Mouse (Mus musculus) CH12.LX (cell line): ENCODE results near the gene Rps29. TPM values are rescaled to one million over a fixed set of nuclear protein-coding genes. Genes with fewer than 3 reads are reported as not detected.

Experiments used
- DNase-seq: peaks from one replicate; pipeline ENCODE4 v3.0.0-alpha.2; 2013; ENCODE audit errors: extremely low read depth
- H3K27ac ChIP-seq: 2 replicates; pipeline ENCODE4 v1.5.1; 2012; ENCODE audit warnings: low read depth, mild to moderate bottlenecking, control low read depth, moderate library complexity; ENCODE audit not compliant: insufficient read depth
- H3K27me3 ChIP-seq: replicated peaks from 2 replicates; pipeline ENCODE3; 2012; ENCODE audit warnings: inconsistent platforms
- H3K36me3 ChIP-seq, 2 experiments: replicated peaks in 1 of 2; 2 replicates each; pipeline versions ENCODE3 to v1.6.1; 2012; ENCODE audit warnings: inconsistent platforms in 1 of 2, low read length in 1 of 2, mild to moderate bottlenecking in 1 of 2, mixed read lengths in 1 of 2, moderate library complexity in 1 of 2; ENCODE audit not compliant: control insufficient read depth in 1 of 2, insufficient read depth in 1 of 2
- H3K4me1 ChIP-seq, 2 experiments: 2 replicates each; pipeline ENCODE4 v1.6.1; 2012; ENCODE audit warnings: inconsistent platforms in 1 of 2, moderate library complexity in 1 of 2; ENCODE audit not compliant: insufficient read depth in 2 of 2, control insufficient read depth in 1 of 2
- H3K4me2 ChIP-seq: 2 replicates; pipeline ENCODE4 v1.6.1; 2012; ENCODE audit warnings: low read depth, mild to moderate bottlenecking, control low read depth; ENCODE audit not compliant: poor library complexity, insufficient read depth, severe bottlenecking
- H3K4me3 ChIP-seq, 3 experiments: fragments of 150-350 bp in 1 of 3; sonication (generic) in 1 of 3; replicated peaks in 1 of 3; 2 replicates each; pipeline versions ENCODE3 to v1.5.1; 2011 to 2012; ENCODE audit warnings: low read depth in 2 of 3, low read length in 2 of 3, mild to moderate bottlenecking in 2 of 3, moderate library complexity in 2 of 3, control low read depth in 1 of 3, improper control_type of control experiment in 1 of 3, inconsistent platforms in 1 of 3, mixed read lengths in 1 of 3; ENCODE audit not compliant: poor library complexity in 1 of 3
- H3K79me2 ChIP-seq: replicated peaks from 2 replicates; pipeline ENCODE4 v1.6.1; 2012; ENCODE audit warnings: mild to moderate bottlenecking, moderate library complexity; ENCODE audit not compliant: control insufficient read depth, poor library complexity, insufficient read depth, severe bottlenecking; ENCODE audit errors: extremely low read depth
- H3K9ac ChIP-seq: 2 replicates; pipeline ENCODE4 v1.6.1; 2012; ENCODE audit warnings: low read depth, mild to moderate bottlenecking, control low read depth, moderate library complexity; ENCODE audit not compliant: insufficient read depth
- H3K9me3 ChIP-seq: replicated peaks from 2 replicates; pipeline ENCODE3; 2012; ENCODE audit warnings: low read length, inconsistent platforms, mixed read lengths
- BHLHE40 ChIP-seq: IDR thresholded peaks from 2 replicates; pipeline ENCODE4 v1.6.1; 2011; ENCODE audit warnings: mild to moderate bottlenecking, low read depth, low read length, improper control_type of control experiment
- CHD1 ChIP-seq: IDR thresholded peaks from 2 replicates; pipeline ENCODE4 v1.6.1; 2012; ENCODE audit warnings: low read depth, low read length, improper control_type of control experiment, inconsistent platforms
- CHD2 ChIP-seq: IDR thresholded peaks from 2 replicates; pipeline ENCODE4 v1.6.1; 2011; ENCODE audit warnings: low read length, improper control_type of control experiment
- CTCF ChIP-seq, 2 experiments: IDR thresholded peaks in 1 of 2; conservative IDR thresholded peaks in 1 of 2; 2 replicates each; pipeline ENCODE4 v1.5.1; 2011 to 2012; ENCODE audit warnings: low read depth in 2 of 2, low read length in 2 of 2, improper control_type of control experiment in 1 of 2, inconsistent platforms in 1 of 2, mild to moderate bottlenecking in 1 of 2, moderate library complexity in 1 of 2
- ELF1 ChIP-seq: IDR thresholded peaks from 2 replicates; pipeline ENCODE4 v1.6.1; 2014; ENCODE audit warnings: low read depth, mild to moderate bottlenecking, inconsistent platforms, low read length, improper control_type of control experiment
- EP300 ChIP-seq: IDR thresholded peaks from 2 replicates; pipeline ENCODE4 v1.6.1; 2011; ENCODE audit warnings: low read length, improper control_type of control experiment
- ETS1 ChIP-seq: conservative IDR thresholded peaks from 2 replicates; pipeline ENCODE4 v1.6.1; 2012; ENCODE audit warnings: low read depth, mild to moderate bottlenecking, inconsistent platforms, low read length, improper control_type of control experiment, moderate library complexity
- JUND ChIP-seq: conservative IDR thresholded peaks from 2 replicates; pipeline ENCODE4 v1.6.1; 2011; ENCODE audit warnings: low read depth, low read length, improper control_type of control experiment
- KAT2A ChIP-seq: IDR thresholded peaks from 2 replicates; pipeline ENCODE4 v1.6.1; 2012; ENCODE audit warnings: low read length, improper control_type of control experiment, inconsistent platforms; ENCODE audit not compliant: insufficient replicate concordance
- MAX ChIP-seq: IDR thresholded peaks from 2 replicates; pipeline ENCODE4 v1.6.1; 2011; ENCODE audit warnings: low read length, improper control_type of control experiment
- MEF2A ChIP-seq: IDR thresholded peaks from 2 replicates; pipeline ENCODE4 v1.6.1; 2014; ENCODE audit warnings: low read depth, mild to moderate bottlenecking, inconsistent platforms, low read length, improper control_type of control experiment, borderline replicate concordance
- MXI1 ChIP-seq: IDR thresholded peaks from 2 replicates; pipeline ENCODE4 v1.6.1; 2011; ENCODE audit warnings: mild to moderate bottlenecking, low read depth, low read length, improper control_type of control experiment
- NELFE ChIP-seq: IDR thresholded peaks from 2 replicates; pipeline ENCODE4 v1.6.1; 2011; ENCODE audit warnings: low read depth, low read length, improper control_type of control experiment
- POLR2A ChIP-seq: IDR thresholded peaks from 2 replicates; pipeline ENCODE4 v1.6.1; 2011; ENCODE audit warnings: low read depth, mild to moderate bottlenecking, improper control_type of control experiment, low read length
- RAD21 ChIP-seq: IDR thresholded peaks from 2 replicates; pipeline ENCODE4 v1.6.1; 2011; ENCODE audit warnings: low read depth, mild to moderate bottlenecking, low read length, improper control_type of control experiment, moderate library complexity
- RCOR1 ChIP-seq: conservative IDR thresholded peaks from 2 replicates; pipeline ENCODE4 v1.6.1; 2012; ENCODE audit warnings: low read depth, mild to moderate bottlenecking, inconsistent platforms, low read length, improper control_type of control experiment
- SIN3A ChIP-seq: IDR thresholded peaks from 2 replicates; pipeline ENCODE4 v1.6.1; 2012; ENCODE audit warnings: low read length, improper control_type of control experiment, inconsistent platforms
- SMC3 ChIP-seq: IDR thresholded peaks from 2 replicates; pipeline ENCODE4 v1.6.1; 2011; ENCODE audit warnings: low read depth, low read length, improper control_type of control experiment
- TBP ChIP-seq: conservative IDR thresholded peaks from 2 replicates; pipeline ENCODE4 v1.6.1; 2011; ENCODE audit warnings: low read depth, low read length, improper control_type of control experiment
- ZKSCAN1 ChIP-seq: IDR thresholded peaks from 2 replicates; pipeline ENCODE4 v1.6.1; 2012; ENCODE audit warnings: low read depth, inconsistent platforms, low read length, improper control_type of control experiment, borderline replicate concordance
- ZNF384 ChIP-seq: IDR thresholded peaks from 2 replicates; pipeline ENCODE4 v1.6.1; 2012; ENCODE audit warnings: low read depth, low read length, improper control_type of control experiment, inconsistent platforms
- dilution Hi-C: fragments of 300-500 bp; cut with MboI; formaldehyde crosslinking; loops from 2 replicates; pipeline ENCODE4 v1.14.3; 2020; ENCODE audit warnings: low sequenced_read_pairs; ENCODE audit not compliant: extremely low pct_unique_long_range_greater_than_20kb, extremely low pct_ligation_motif_present
- in situ Hi-C: fragments of 300-500 bp; cut with MboI; formaldehyde crosslinking; loops from 3 replicates; pipeline ENCODE4 v1.14.3; 2019; ENCODE audit warnings: low sequenced_read_pairs, low pct_ligation_motif_present, low pct_unique_long_range_greater_than_20kb, mixed read lengths
- polyA plus RNA-seq: library from polyadenylated mRNA; unstranded; fragments of >175 nt; gene quantifications from 2 replicates; pipeline ENCODE4 v1.2.1, GENCODE M21; 2012; ENCODE audit warnings: low read depth; ENCODE audit not compliant: insufficient read length
- total RNA-seq, 2 experiments: library from RNA; depleted of rRNA; stranded (reverse); fragments of 300-350 nt in 1 of 2; fragments of >200 nt in 1 of 2; gene quantifications; 2 replicates each; pipeline ENCODE4 v1.2.3; 2012 to 2014

The Rps29 gene
- total and polyA plus RNA-seq, 3 experiments = 635 to 5,532 (median 1,316) TPM

GRCm38 (mm10) chr12:69139841-69140240 is 19.1 kb downstream of the Rps29 start:
- H3K9ac ChIP-seq = no peak overlapping the region
- H3K27me3 ChIP-seq = no peaks in the 10 kb centered on the region
- no peak overlapping the region for H3K4me3 ChIP-seq
- no peaks in the 10 kb centered on the region for H3K36me3 ChIP-seq
- H3K4me2 ChIP-seq = no peak overlapping the region
- H3K79me2 ChIP-seq = no peaks in the 10 kb centered on the region
- DNase-seq = no peak
- H3K27ac ChIP-seq = no peak overlapping the region
- dilution Hi-C loops = no loop called here
- in situ Hi-C loops = no loop called here
- TF ChIP-seq EP300 (no peak), SIN3A (no peak), CTCF (conservative IDR thresholded peaks at IDR 0.05 in 1 of 2, IDR thresholded peaks at IDR 0.05 in 1 of 2; ENCODE audit: low read depth in 2 of 2, low read length in 2 of 2) (no peak), TBP (no peak), MEF2A (no peak), CHD2 (no peak), POLR2A (no peak), ZNF384 (no peak), ZKSCAN1 (no peak), MXI1 (no peak), ETS1 (no peak), RCOR1 (no peak), JUND (no peak), CHD1 (no peak), ELF1 (no peak), NELFE (no peak), BHLHE40 (no peak), KAT2A (no peak), MAX (no peak)
- TF ChIP-seq, all 38 proteins: peak for 0
- Histone ChIP-seq H3K9me3 (no peaks in the 10 kb centered on the region), H3K4me1 (no peaks in the 10 kb centered on the region)

GRCm38 (mm10) chr12:69139201-69139600 is 19.8 kb downstream of the Rps29 start:
- no peak overlapping the region for H3K4me3 ChIP-seq
- H3K9me3 ChIP-seq = no peaks in the 10 kb centered on the region
- H3K36me3 ChIP-seq = no peaks in the 10 kb centered on the region
- no peaks in the 10 kb centered on the region for H3K79me2 ChIP-seq
- no peak for DNase-seq
- H3K4me2 ChIP-seq = no peak overlapping the region
- TF ChIP-seq KAT2A (no peak), ZKSCAN1 (no peak), BHLHE40 (no peak), SMC3 (no peak), CTCF (conservative IDR thresholded peaks at IDR 0.05 in 1 of 2, IDR thresholded peaks at IDR 0.05 in 1 of 2; ENCODE audit: low read depth in 2 of 2, low read length in 2 of 2) (no peak), ETS1 (no peak), RAD21 (no peak)
- TF ChIP-seq, all 38 proteins: peak for 0
- dilution Hi-C loops = no loop called here
- no peak overlapping the region for H3K27ac ChIP-seq
- in situ Hi-C loops = no loop called here
- no peak overlapping the region for H3K9ac ChIP-seq
- no peaks in the 10 kb centered on the region for H3K4me1 ChIP-seq
- H3K27me3 ChIP-seq = no peaks in the 10 kb centered on the region
